ENCODE assay signal across 22 mouse cellular contexts in the genomic region with DNA sequence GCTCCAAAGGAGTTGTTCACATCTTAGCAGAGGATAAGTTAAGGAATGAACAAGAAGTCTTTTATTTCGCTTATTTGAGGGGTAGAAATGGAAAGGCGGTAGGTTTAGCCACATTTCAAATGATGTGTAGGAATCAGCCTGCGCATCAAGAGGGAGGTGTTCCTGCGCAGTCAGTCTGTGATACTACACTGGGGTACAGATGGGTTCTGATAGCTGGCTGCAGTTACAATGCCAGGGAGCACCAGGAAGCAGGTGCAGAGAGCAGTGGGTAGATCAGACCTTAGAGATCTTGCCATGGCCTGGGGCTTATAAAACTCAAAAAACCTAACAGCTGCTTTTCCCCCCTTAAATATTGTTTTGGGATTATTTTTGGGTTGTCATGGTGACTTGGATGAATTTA. TPM values are rescaled to one million over a fixed set of nuclear protein-coding genes. Genes with fewer than 3 reads are reported as not detected.
"Had no signal": no experiment of that assay in that cellular context is flagged by ENCODE, and none has a peak within 500 bp of the region (broad histone marks: within the 10 kb centered on the region; RNA-seq: fewer than 3 reads in every experiment).

No protein-coding gene starts in this region.

- ATAC-seq: intestine, embryonic 16.5 days; midbrain, embryonic 16.5 days had no signal

- H3K4me1 ChIP-seq: limb, embryonic 12.5 days; limb, embryonic 15.5 days; midbrain, embryonic 12.5 days; neural tube, embryonic 13.5 days had no signal

- H3K9ac ChIP-seq: kidney, embryonic 15.5 days; limb, embryonic 12.5 days; limb, embryonic 15.5 days; liver, embryonic 13.5 days; midbrain, embryonic 12.5 days; neural tube, embryonic 13.5 days had no signal

- H3K4me3 ChIP-seq: kidney, embryonic 15.5 days; limb, embryonic 12.5 days; limb, embryonic 15.5 days; liver, embryonic 13.5 days; midbrain, embryonic 12.5 days; myocyte; neural tube, embryonic 13.5 days had no signal

- H3K27me3 ChIP-seq: kidney, embryonic 15.5 days; limb, embryonic 12.5 days; limb, embryonic 15.5 days; liver, embryonic 13.5 days; midbrain, embryonic 12.5 days; neural tube, embryonic 13.5 days had no signal

- H3K9me3 ChIP-seq: kidney, embryonic 15.5 days; limb, embryonic 12.5 days; limb, embryonic 15.5 days; liver, embryonic 13.5 days; midbrain, embryonic 12.5 days; neural tube, embryonic 13.5 days had no signal

- H3K27ac ChIP-seq: kidney, embryonic 15.5 days; limb, embryonic 12.5 days; limb, embryonic 15.5 days; liver, embryonic 13.5 days; midbrain, embryonic 12.5 days; neural tube, embryonic 13.5 days; stomach, postnatal 0 days had no signal

- DNase-seq: kidney, postnatal 10 days; left cerebral cortex, postnatal 4 days; liver, embryonic 13.5 days; lung, adult 2 months; lung, postnatal 14 days; lung, postnatal 4 days; right cerebral cortex, adult 18-20 months; right cerebral cortex, postnatal 14 days; right cerebral cortex, postnatal 4 days; thymus, adult 2 months; thymus, postnatal 14 days; thymus, postnatal 4 days had no signal

- H3K4me2 ChIP-seq: kidney, embryonic 15.5 days; limb, embryonic 12.5 days; limb, embryonic 15.5 days; liver, embryonic 13.5 days; midbrain, embryonic 12.5 days; neural tube, embryonic 13.5 days had no signal

RNA-seq across cellular contexts. Expression of a gene that starts 49.9 kb away (rescaled TPM):
- total RNA-seq: monocyte, adult 5-6 weeks had no signal
